ENCODE assay signal across 8 mouse cellular contexts in genomic region chr2:77816413-77817314, GRCm38 (mm10). TPM values are rescaled to one million over a fixed set of nuclear protein-coding genes. Genes with fewer than 3 reads are reported as not detected.
A peak's percentile ranks its signal among the peaks of the same experiment; 100 is the strongest.
DNase-seq lines count a peak whose midpoint lies in the region; ATAC-seq and TF ChIP-seq lines count a peak whose summit lies in the region.

No protein-coding gene starts in this region.

- peak; percentile 82 for ATAC-seq in forebrain, postnatal 0 days
- ATAC-seq in hindbrain, embryonic 12.5 days (ENCODE audit: low FRiP score), result peak; percentile 92
- ATAC-seq in limb, embryonic 14.5 days (ENCODE audit: low FRiP score, low read depth), result peak; percentile 81
- ATAC-seq in neural tube, embryonic 14.5 days (ENCODE audit: low read depth), result peak; percentile 89

- H3K4me3 ChIP-seq in gastrocnemius, adult 2 months, result peak overlapping the region; percentile 77
- H3K4me3 ChIP-seq in forebrain, postnatal 0 days (ENCODE audit: low read depth, low read length), result peak overlapping the region; percentile 75
- H3K4me3 ChIP-seq in hindbrain, embryonic 12.5 days, result peak overlapping the region; percentile 74
- H3K4me3 ChIP-seq in limb, embryonic 14.5 days (replicated peaks; ENCODE audit: low read length), result peak overlapping the region; percentile 66
- H3K4me3 ChIP-seq in neural tube, embryonic 14.5 days (ENCODE audit: low read depth, low read length), result peak overlapping the region; percentile 65

- DNase-seq in gastrocnemius, adult 2 months, result peak; percentile 59
- no peak for DNase-seq in gastrocnemius, adult 18-20 months (ENCODE audit: low spot score)
- DNase-seq in cerebellum, adult 8-10 months, result peak; percentile 75
- peak; percentile 52 for DNase-seq in forebrain, postnatal 0 days
- no peak for DNase-seq in limb, embryonic 14.5 days (ENCODE audit: low spot score)
- DNase-seq in spleen, postnatal 4 days (ENCODE audit: low spot score in 2 of 2), result no peak

- peak overlapping the region; percentile 67 for H3K27ac ChIP-seq in gastrocnemius, adult 2 months
- H3K27ac ChIP-seq in forebrain, postnatal 0 days (ENCODE audit: low read depth, low read length), result peak overlapping the region; percentile 59
- H3K27ac ChIP-seq in hindbrain, embryonic 12.5 days, result no peak overlapping the region
- no peak overlapping the region for H3K27ac ChIP-seq in limb, embryonic 14.5 days (replicated peaks; ENCODE audit: low read depth, low read length)
- no peak overlapping the region for H3K27ac ChIP-seq in neural tube, embryonic 14.5 days (ENCODE audit: low read depth, low read length)

- H3K9me3 ChIP-seq in forebrain, postnatal 0 days (ENCODE audit: low read length), result no peaks in the 10 kb centered on the region
- H3K9me3 ChIP-seq in hindbrain, embryonic 12.5 days (replicated peaks), result no peaks in the 10 kb centered on the region
- no peaks in the 10 kb centered on the region for H3K9me3 ChIP-seq in limb, embryonic 14.5 days (ENCODE audit: control insufficient read depth, low read length)
- no peaks in the 10 kb centered on the region for H3K9me3 ChIP-seq in neural tube, embryonic 14.5 days (ENCODE audit: control insufficient read depth, low read length)

- H3K36me3 ChIP-seq in forebrain, postnatal 0 days (ENCODE audit: insufficient read depth), result no peaks in the 10 kb centered on the region
- H3K36me3 ChIP-seq in hindbrain, embryonic 12.5 days, result no peaks in the 10 kb centered on the region
- H3K36me3 ChIP-seq in limb, embryonic 14.5 days (ENCODE audit: control insufficient read depth, insufficient read depth, low read length), result no peaks in the 10 kb centered on the region
- no peaks in the 10 kb centered on the region for H3K36me3 ChIP-seq in neural tube, embryonic 14.5 days (ENCODE audit: control insufficient read depth, insufficient read depth, low read length)

- H3K27me3 ChIP-seq in forebrain, postnatal 0 days (ENCODE audit: insufficient read depth, low read length), result peaks cover 5% of the 10 kb centered on the region
- peaks cover 31% of the 10 kb centered on the region for H3K27me3 ChIP-seq in hindbrain, embryonic 12.5 days
- H3K27me3 ChIP-seq in limb, embryonic 14.5 days (ENCODE audit: control insufficient read depth, insufficient read depth, low read length), result peaks cover 25% of the 10 kb centered on the region
- peaks cover 13% of the 10 kb centered on the region; the same call in 1 of the 2 replicates for H3K27me3 ChIP-seq in neural tube, embryonic 14.5 days (ENCODE audit: control insufficient read depth, insufficient read depth, low read length)

- H3K4me2 ChIP-seq in forebrain, postnatal 0 days (ENCODE audit: low read depth), result peak overlapping the region; percentile 96
- H3K4me2 ChIP-seq in hindbrain, embryonic 12.5 days (replicated peaks), result peak overlapping the region; percentile 99
- H3K4me2 ChIP-seq in limb, embryonic 14.5 days (replicated peaks; ENCODE audit: low read depth, low read length, severe bottlenecking), result peak overlapping the region; percentile 99
- H3K4me2 ChIP-seq in neural tube, embryonic 14.5 days (ENCODE audit: low read depth, low read length), result peak overlapping the region; percentile 100

- TF ChIP-seq CTCF in gastrocnemius, adult 2 months (IDR thresholded peaks at IDR 0.05), result no peak
- no peak for TF ChIP-seq CTCF in forebrain, postnatal 0 days (IDR thresholded peaks at IDR 0.05; ENCODE audit: low read depth)

- no peak for TF ChIP-seq POLR2A in limb, embryonic 14.5 days (IDR thresholded peaks at IDR 0.05; ENCODE audit: borderline replicate concordance, extremely low read depth, insufficient read depth, insufficient read length)

- peak overlapping the region; percentile 62 for H3K9ac ChIP-seq in forebrain, postnatal 0 days
- peak overlapping the region; percentile 73 for H3K9ac ChIP-seq in hindbrain, embryonic 12.5 days
- peak overlapping the region; percentile 68 for H3K9ac ChIP-seq in limb, embryonic 14.5 days (ENCODE audit: low read depth, low read length, severe bottlenecking)
- peak overlapping the region; percentile 66 for H3K9ac ChIP-seq in neural tube, embryonic 14.5 days (replicated peaks; ENCODE audit: low read depth, low read length)

- H3K4me1 ChIP-seq in forebrain, postnatal 0 days (ENCODE audit: insufficient read depth), result 0 out of 2 replicates have a peak, but pooled peaks cover 5% of the 10 kb centered on the region
- H3K4me1 ChIP-seq in hindbrain, embryonic 12.5 days, result peaks cover 8% of the 10 kb centered on the region
- peaks cover 11% of the 10 kb centered on the region for H3K4me1 ChIP-seq in limb, embryonic 14.5 days (ENCODE audit: control insufficient read depth, insufficient read depth, low read length)
- H3K4me1 ChIP-seq in neural tube, embryonic 14.5 days (ENCODE audit: control insufficient read depth, insufficient read depth, low read length), result peaks cover 5% of the 10 kb centered on the region; the same call in 1 of the 2 replicates

- intact Hi-C loops in gastrocnemius, adult 2 months (cut with DNase I), result no loop called here

- 1% methylated on average over 79 of the region's 116 CpGs for WGBS in forebrain, postnatal 0 days
- WGBS in hindbrain, embryonic 12.5 days, result 1% methylated on average over 95 of the region's 116 CpGs
- WGBS in limb, embryonic 14.5 days, result 2% methylated on average over 49 of the region's 116 CpGs
- whole genome bisulfite sequencing in neural tube, embryonic 14.5 days, result under 1% methylated on average over 85 of the region's 116 CpGs

RNA-seq across cellular contexts. Expression of gene Zfp385b, which starts 2.8 kb away (rescaled TPM):
- total RNA-seq in gastrocnemius, adult 2 months (2021), result 1 to 10 TPM; 2.5 to 8.4 TPM
- 1 to 10 TPM; 5.5 to 6.8 TPM for total RNA-seq in gastrocnemius, adult 18-20 months (2021)
- total RNA-seq in forebrain, postnatal 0 days (2014; rRNA removed), result 9.5 and 10.0 TPM in 2 replicates
- 18.5 and 20.4 TPM in 2 replicates for polyA plus RNA-seq in forebrain, postnatal 0 days (2015; fragmentation: Nextera tagmentation; extraction: Ambion mirVana)
- polyA plus RNA-seq in hindbrain, embryonic 12.5 days (2016; fragmentation: Nextera tagmentation; extraction: Ambion mirVana), result 3.8 and 4.8 TPM in 2 replicates
- 13.8 and 16.6 TPM in 2 replicates for polyA plus RNA-seq in limb, embryonic 14.5 days (2012; rRNA removed)
- 12.0 and 12.3 TPM in 2 replicates for polyA plus RNA-seq in limb, embryonic 14.5 days (2014; fragmentation: Nextera tagmentation; extraction: Ambion mirVana)
- 15.9 and 18.4 TPM in 2 replicates for polyA plus RNA-seq in neural tube, embryonic 14.5 days (2014; fragmentation: Nextera tagmentation; extraction: Ambion mirVana)

Comparison
In these comparisons a context has a peak if more than half of its experiments do, and no peak if none do; other contexts are left out.
1. DNase-seq: peak in gastrocnemius, adult 2 months (single experiment), cerebellum, adult 8-10 months (single experiment) and forebrain, postnatal 0 days (single experiment); none in gastrocnemius, adult 18-20 months (single experiment), limb, embryonic 14.5 days (single experiment) and spleen, postnatal 4 days (0 of 2).
2. H3K27ac ChIP-seq: peak in gastrocnemius, adult 2 months (single experiment) and forebrain, postnatal 0 days (single experiment); none in hindbrain, embryonic 12.5 days (single experiment), limb, embryonic 14.5 days (single experiment) and neural tube, embryonic 14.5 days (single experiment).
3. Peak in every context shown above with its lines, with median percentiles within 50 percentile points of each other: H3K4me3 ChIP-seq, ATAC-seq, H3K4me2 ChIP-seq and H3K9ac ChIP-seq.